Mouse (Mus musculus): Measurements from ENCODE around the gene Hmga1. TPM values are rescaled to one million over a fixed set of nuclear protein-coding genes. Genes with fewer than 3 reads are reported as not detected.

Gene Hmga1
- polyA plus RNA-seq, 1 experiment from 2014 or later = 113 TPM

DNA sequence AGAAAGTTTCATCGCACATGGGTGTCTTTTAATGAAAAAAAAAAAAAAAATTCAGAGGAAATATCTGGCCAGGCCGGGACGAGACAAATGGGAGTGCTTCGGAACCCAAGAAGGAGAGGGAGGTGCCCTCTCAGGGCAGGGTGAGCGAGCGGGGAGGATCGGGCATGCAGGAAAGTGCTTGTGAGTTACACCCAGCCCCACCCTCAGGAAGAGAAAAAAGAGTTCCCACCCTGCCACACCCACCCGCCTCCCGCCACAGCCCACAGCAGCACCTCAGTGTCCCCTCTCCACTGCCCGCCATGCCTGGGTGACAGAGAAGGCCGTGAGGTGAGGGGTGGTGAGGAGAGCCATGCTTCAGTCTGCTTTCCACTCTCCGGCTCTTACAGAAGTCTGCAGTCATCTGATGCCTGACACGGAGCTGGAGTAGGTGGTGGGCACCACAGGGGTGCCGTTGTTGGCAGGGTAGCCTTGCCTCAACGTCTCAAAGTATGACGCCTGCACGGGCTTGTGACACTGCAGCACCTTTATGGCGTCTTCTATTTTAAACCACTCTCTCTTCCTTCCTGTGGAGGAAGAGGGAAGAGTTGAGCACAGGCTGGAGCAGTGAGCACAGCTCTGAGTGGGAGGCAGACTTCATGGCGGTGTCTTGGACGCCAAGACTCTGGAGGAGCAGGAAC is 24.2 kb downstream of the Hmga1 start:
- no peaks in the 10 kb centered on the region for H3K9me3 ChIP-seq
- H3K4me2 ChIP-seq = no peak overlapping the region
- H3K4me1 ChIP-seq (replicated peaks) = no peaks in the 10 kb centered on the region
- no peak for ATAC-seq (ENCODE audit: low FRiP score)
- no peak overlapping the region for H3K9ac ChIP-seq
- 92% methylated on average over 20 of the region's 20 CpGs for WGBS
- no peak overlapping the region for H3K27ac ChIP-seq
- H3K36me3 ChIP-seq = peaks cover 90% of the 10 kb centered on the region
- no peak overlapping the region for H3K4me3 ChIP-seq
- H3K27me3 ChIP-seq = no peaks in the 10 kb centered on the region

DNA sequence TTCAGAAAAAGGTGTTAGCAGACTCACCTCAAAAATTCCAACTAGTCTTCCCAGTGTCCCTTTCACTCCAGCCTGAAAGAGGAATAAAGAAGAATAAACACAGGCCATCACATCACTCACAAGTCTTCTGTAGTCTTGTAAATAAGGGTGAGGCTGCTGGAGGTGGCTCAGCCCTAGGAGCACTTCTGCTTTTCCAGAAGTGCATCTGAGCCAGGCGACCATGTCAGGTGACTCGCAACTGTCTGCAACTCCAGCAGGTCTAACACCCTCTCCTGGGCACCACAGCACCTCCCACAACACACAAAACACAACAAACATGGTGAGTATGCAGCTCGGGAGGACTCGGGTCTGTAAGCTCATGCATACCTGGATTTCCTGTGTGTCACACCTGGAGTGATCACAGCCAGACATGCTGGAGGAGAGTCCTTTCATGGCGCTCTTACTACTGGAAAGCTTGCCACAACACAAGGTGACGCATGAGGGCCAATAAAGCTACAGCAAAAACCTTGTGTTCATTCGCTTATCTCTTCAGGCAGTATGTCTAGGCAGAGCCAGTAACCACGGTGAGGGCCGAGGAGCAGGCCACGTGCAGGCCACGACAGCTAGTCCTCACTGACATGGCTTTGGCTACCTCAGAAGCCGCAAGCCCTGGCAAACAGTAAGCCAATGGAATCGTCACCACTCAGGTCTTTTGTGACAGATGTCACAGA is 27.0 kb downstream of the Hmga1 start:
- Histone ChIP-seq H3K36me3 (peaks cover 89% of the 10 kb centered on the region), H3K4me3 (no peak overlapping the region), H3K9me3 (no peaks in the 10 kb centered on the region), H3K4me2 (no peak overlapping the region), H3K27me3 (no peaks in the 10 kb centered on the region), H3K9ac (0 out of 2 replicates have a peak overlapping the region, but pooled peaks have one; percentile 19), H3K27ac (no peak overlapping the region), H3K4me1 (replicated peaks) (peaks cover 9% of the 10 kb centered on the region; the same call in 1 of the 2 replicates)
- no peak for ATAC-seq (ENCODE audit: low FRiP score)
- whole genome bisulfite sequencing = 91% methylated on average over 13 of the region's 13 CpGs

DNA sequence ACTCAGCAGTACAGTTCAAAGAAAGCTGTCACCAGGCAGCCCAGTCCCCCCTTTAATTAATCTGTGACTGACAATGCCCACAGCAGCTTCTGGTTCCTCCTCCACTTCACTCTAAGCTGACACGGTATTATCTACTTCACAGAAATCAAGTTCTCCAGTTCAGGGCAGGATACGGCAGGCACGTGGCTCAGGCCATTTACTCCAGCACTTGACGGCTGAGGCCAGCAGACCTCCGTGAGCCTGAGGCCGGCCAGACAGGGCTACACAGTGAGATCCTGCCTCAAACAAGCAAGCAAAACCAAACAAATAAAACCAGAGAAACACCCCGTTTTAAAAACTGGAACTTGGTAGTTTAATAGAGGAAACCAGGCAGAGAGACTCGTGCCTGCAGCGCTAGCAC is 30.4 kb downstream of the Hmga1 start:
- Histone ChIP-seq H3K27ac (0 out of 2 replicates have a peak overlapping the region, but pooled peaks have one; percentile 8), H3K36me3 (peaks cover 75% of the 10 kb centered on the region), H3K4me1 (replicated peaks) (peaks cover 9% of the 10 kb centered on the region; the same call in 1 of the 2 replicates), H3K4me3 (no peak overlapping the region), H3K4me2 (no peak overlapping the region), H3K27me3 (no peaks in the 10 kb centered on the region), H3K9ac (no peak overlapping the region), H3K9me3 (no peaks in the 10 kb centered on the region)
- WGBS = 70% methylated on average over 9 of the region's 9 CpGs
- ATAC-seq (ENCODE audit: low FRiP score) = no peak

DNA sequence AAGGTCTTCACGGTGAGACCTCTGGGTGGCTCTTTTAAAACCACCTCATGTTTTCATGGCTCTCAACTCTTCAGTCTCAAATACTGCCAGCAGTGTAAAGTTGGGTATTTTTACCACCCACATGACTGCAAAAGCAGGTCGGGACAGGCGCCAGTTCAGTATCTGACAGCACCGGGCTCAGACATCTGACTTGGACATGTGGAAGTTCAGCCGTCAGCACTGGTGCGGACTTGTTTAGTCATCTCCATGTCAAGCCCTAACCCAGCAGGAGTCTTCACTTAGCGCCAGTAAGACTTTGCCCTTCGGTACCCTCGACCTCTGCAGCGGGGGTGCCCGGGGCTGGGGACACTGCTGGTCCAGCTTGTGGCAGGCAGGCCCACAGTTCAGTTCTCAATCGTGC is 31.0 kb downstream of the Hmga1 start:
- Histone ChIP-seq H3K9me3 (no peaks in the 10 kb centered on the region), H3K4me2 (no peak overlapping the region), H3K9ac (no peak overlapping the region), H3K27ac (0 out of 2 replicates have a peak overlapping the region, but pooled peaks have one; percentile 8), H3K36me3 (peaks cover 72% of the 10 kb centered on the region), H3K4me3 (no peak overlapping the region), H3K4me1 (replicated peaks) (peaks cover 9% of the 10 kb centered on the region; the same call in 1 of the 2 replicates), H3K27me3 (no peaks in the 10 kb centered on the region)
- no peak for ATAC-seq (ENCODE audit: low FRiP score)
- 80% methylated on average over 12 of the region's 12 CpGs for WGBS

DNA sequence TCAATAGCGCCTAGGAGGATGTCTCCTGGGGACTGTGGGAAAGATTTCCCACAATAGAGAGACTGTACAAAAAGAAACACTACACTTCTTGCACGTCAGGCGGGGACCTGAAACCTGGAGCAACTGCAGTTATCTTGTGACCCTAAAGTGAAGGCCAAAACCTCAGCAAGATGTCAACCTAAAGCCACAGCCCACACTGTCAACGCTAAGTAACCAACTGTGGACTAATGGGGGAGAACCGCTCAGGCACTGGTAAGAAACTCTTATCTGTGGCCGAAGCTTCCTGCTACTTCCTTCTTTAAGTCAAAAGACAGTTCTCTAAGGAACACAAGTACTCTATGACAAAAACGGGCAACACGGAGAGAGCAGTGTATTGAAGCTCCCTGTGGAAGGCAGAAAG is 31.9 kb downstream of the Hmga1 start:
- Histone ChIP-seq H3K4me3 (no peak overlapping the region), H3K36me3 (peaks cover 71% of the 10 kb centered on the region), H3K4me2 (no peak overlapping the region), H3K9me3 (no peaks in the 10 kb centered on the region), H3K27me3 (no peaks in the 10 kb centered on the region), H3K27ac (no peak overlapping the region), H3K4me1 (replicated peaks) (peaks cover 9% of the 10 kb centered on the region; the same call in 1 of the 2 replicates), H3K9ac (no peak overlapping the region)
- no peak for ATAC-seq (ENCODE audit: low FRiP score)
- WGBS = 79% methylated on average over 8 of the region's 8 CpGs

DNA sequence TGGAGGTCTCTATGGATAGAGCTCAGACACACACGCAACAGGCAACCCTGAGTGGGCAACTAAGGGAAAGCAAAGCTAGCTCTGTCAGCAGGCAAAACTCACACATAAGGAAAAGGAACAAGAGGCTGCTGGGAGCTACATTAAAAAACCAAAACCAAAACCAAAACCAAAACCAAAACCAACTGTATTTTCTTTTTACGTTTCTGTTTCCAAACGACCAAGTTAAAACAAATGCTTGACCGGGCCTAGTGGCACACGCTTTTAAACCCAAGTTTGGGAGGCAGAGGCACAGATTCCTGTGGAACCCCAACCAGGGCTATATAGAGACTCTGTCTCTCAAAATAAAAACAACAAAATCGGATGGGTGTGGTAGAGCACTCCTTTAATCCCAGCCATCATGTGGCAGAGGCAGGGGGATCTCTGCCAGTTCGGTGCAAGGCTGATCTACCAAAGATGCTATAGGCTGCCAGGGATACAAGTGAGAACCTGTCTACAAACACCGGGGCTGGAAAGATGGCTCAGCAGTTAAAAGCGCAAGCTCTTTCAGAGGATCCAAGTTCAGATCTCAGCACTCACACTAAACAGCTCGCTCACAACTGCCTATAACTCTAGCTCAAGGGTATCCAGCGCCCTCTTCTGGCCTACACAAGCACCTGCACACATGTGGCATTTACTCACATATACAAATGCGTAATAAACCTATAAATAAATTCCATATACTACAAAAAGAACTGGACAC is 35.7 kb downstream of the Hmga1 start:
- H3K4me1 ChIP-seq (replicated peaks) = peaks cover 18% of the 10 kb centered on the region; the same call in 1 of the 2 replicates
- ATAC-seq (ENCODE audit: low FRiP score) = no peak
- H3K9ac ChIP-seq = no peak overlapping the region
- no peaks in the 10 kb centered on the region for H3K9me3 ChIP-seq
- H3K27me3 ChIP-seq = no peaks in the 10 kb centered on the region
- no peak overlapping the region for H3K4me2 ChIP-seq
- peaks cover 75% of the 10 kb centered on the region for H3K36me3 ChIP-seq
- H3K27ac ChIP-seq = no peak overlapping the region
- WGBS = 90% methylated on average over 12 of the region's 12 CpGs
- no peak overlapping the region for H3K4me3 ChIP-seq

DNA sequence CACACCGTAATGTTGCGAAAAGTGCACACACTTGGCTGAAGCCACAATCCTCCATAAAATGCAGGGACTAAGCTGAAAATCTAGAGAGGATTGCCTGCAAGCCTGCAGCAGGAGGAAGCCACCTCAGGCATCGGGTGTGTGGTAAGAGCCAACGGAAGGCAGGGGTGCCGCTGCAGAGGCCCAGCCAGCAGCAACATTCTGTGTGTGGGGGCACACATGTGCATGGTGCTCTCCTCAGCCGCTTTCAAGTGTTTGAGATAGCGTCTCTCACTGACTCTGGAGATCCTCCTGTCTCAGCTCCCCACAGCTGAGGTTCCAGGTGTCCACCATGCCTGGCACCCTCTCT is 36.2 kb downstream of the Hmga1 start:
- WGBS = 97% methylated on average over 7 of the region's 7 CpGs
- ATAC-seq (ENCODE audit: low FRiP score) = no peak

DNA sequence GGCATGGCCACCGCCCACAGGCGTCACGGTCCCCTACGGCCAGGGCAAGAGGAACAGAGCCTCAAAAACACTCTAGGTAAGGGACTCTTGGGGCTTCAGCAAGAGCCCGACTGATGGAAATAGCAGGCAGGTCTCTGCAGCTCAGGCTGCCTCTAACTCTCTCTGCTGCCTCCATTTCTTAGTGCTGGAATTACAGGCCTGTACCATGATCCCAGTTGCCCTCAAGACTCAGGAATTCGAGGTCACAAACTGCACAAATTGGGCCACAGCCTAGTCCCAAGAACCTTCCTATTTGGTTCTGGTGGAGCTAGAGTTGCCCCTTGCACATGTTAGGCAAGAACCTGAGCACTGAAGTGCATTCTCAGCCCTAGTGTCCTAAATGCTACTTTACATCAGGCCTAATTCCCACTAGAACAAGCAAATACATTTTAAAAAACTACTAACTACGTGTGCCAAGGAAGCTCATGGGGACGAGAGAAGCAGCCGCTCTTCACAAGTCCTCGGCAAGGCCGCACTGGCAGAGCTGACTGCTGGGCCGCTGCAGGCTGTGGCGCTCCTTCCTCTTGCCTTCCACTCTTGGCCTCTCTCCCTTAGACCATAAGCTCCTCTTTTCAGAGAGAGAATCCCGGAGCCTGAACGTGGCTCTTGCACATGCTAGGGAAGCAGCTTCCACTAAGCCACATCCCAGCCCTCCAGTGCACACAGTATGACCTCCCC is 39.5 kb downstream of the Hmga1 start:
- Histone ChIP-seq H3K27me3 (no peaks in the 10 kb centered on the region), H3K4me2 (no peak overlapping the region), H3K36me3 (peaks cover 51% of the 10 kb centered on the region), H3K9ac (no peak overlapping the region; the same call in 1 of the 2 replicates), H3K4me3 (no peak overlapping the region), H3K27ac (0 out of 2 replicates have a peak overlapping the region, but pooled peaks have one; percentile 30), H3K9me3 (no peaks in the 10 kb centered on the region), H3K4me1 (replicated peaks) (peaks cover 30% of the 10 kb centered on the region)
- ATAC-seq (ENCODE audit: low FRiP score) = no peak
- WGBS = 91% methylated on average over 15 of the region's 15 CpGs

More for the DNA sequence above, 36.2 kb downstream of the Hmga1 start:
- Histone ChIP-seq H3K36me3 (peaks cover 72% of the 10 kb centered on the region), H3K4me3 (no peak overlapping the region), H3K27me3 (no peaks in the 10 kb centered on the region), H3K9ac (no peak overlapping the region), H3K27ac (no peak overlapping the region), H3K4me2 (no peak overlapping the region), H3K4me1 (replicated peaks) (peaks cover 17% of the 10 kb centered on the region; the same call in 1 of the 2 replicates), H3K9me3 (no peaks in the 10 kb centered on the region)

DNA sequence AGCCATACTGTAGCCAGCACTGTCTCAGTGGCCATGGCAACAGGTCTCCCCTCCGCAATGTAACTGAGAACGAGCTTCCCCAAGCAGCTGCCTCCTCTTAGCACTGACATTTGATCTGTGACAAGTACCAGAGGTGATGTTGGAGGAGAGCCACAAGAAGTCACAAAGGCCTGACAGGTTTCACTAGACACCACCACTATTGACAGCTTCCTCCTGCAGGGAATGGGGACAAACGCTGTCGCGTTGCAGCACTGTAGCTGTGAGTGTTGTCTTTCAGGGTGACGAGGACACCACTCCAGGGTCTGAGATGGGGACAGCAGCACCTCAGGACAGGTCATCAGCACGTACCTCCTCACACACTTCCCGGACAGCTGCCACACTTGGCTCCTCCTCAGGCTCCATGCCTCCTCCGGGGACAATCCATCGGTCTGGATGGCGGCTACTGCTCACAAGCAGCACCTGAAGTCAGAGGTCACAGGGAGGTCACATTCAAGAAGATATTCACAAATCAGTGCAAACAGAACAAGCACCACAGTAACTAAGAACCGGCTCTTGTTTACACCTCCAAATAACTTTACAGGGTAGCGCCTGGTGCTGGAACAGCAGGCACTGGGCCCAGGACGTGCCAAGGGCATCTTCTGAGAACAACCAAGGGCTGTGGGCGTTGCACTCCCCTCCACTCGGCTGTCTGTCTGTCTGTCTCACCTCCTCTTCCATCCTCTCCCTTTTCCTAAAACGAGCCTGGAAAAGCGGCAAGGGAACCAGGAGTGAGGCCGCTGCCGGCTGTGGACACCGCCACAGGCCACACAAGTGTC is 40.3 kb downstream of the Hmga1 start:
- no peak for ATAC-seq (ENCODE audit: low FRiP score)
- Histone ChIP-seq H3K27me3 (no peaks in the 10 kb centered on the region), H3K27ac (no peak overlapping the region), H3K36me3 (peaks cover 47% of the 10 kb centered on the region), H3K4me2 (no peak overlapping the region), H3K4me1 (replicated peaks) (peaks cover 38% of the 10 kb centered on the region), H3K9me3 (no peaks in the 10 kb centered on the region), H3K4me3 (no peak overlapping the region), H3K9ac (no peak overlapping the region; the same call in 1 of the 2 replicates)
- WGBS = 87% methylated on average over 21 of the region's 21 CpGs

DNA sequence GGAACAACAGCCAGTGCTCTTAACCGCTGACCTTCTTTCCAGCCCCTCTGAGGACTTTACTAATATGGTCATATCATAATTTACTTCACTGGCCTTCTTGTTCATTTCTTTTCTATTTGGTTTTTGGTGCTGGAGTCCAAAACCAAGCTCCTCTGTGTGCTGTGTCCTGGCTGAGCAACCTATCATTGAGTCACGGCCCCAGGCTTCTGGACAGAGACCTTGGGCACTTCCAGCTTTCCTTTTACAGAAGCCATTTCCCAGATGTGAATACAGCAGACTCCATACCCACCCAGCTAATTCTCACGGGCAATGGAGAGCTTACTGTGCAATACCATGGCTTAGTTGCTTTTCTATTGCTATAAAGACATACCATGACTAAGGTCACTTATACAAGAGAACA is 44.0 kb downstream of the Hmga1 start:
- no peaks in the 10 kb centered on the region for H3K9me3 ChIP-seq
- no peak overlapping the region for H3K27ac ChIP-seq
- H3K27me3 ChIP-seq = no peaks in the 10 kb centered on the region
- peaks cover 73% of the 10 kb centered on the region for H3K4me1 ChIP-seq (replicated peaks)
- WGBS = 90% methylated on average over 3 of the region's 3 CpGs
- no peak overlapping the region for H3K4me2 ChIP-seq
- ATAC-seq (ENCODE audit: low FRiP score) = no peak
- peaks cover 17% of the 10 kb centered on the region for H3K36me3 ChIP-seq
- no peak overlapping the region for H3K4me3 ChIP-seq
- H3K9ac ChIP-seq = no peak overlapping the region

DNA sequence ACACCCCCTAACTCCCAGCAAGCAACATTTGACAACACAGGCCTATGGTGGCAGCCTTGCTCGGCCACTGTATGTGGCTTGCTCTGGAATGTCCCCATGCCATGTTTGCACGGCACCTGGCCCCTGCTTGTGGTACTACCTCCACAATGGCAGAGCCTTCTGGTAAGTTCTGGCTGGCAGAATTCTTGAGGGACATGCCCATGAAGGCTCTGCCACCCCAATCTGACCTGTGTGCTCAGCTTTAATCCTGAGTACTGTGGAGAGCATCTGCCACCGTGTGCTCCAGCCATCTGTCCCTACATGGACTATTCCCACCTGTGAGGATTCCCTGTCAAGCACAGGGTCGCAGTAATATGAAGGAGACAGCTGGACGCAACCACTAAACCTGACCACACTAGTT is 44.6 kb downstream of the Hmga1 start:
- no peak for ATAC-seq (ENCODE audit: low FRiP score)
- no peak overlapping the region for H3K9ac ChIP-seq
- 64% methylated on average over 5 of the region's 5 CpGs for WGBS

More for the DNA sequence above, 44.6 kb downstream of the Hmga1 start:
- H3K27ac ChIP-seq = peak overlapping the region; percentile 40; the same call in 1 of the 2 replicates
- H3K4me1 ChIP-seq (replicated peaks) = peaks cover 77% of the 10 kb centered on the region
- H3K9me3 ChIP-seq = no peaks in the 10 kb centered on the region
- H3K27me3 ChIP-seq = no peaks in the 10 kb centered on the region
- peaks cover 12% of the 10 kb centered on the region for H3K36me3 ChIP-seq
- H3K4me2 ChIP-seq = no peak overlapping the region
- no peak overlapping the region for H3K4me3 ChIP-seq

All from hindbrain, embryonic 13.5 days (tissue).